Comparison of ENCODE assay signal across 20 mouse cellular contexts in genomic region chr17:5903630-5904301, GRCm38 (mm10). TPM values are rescaled to one million over a fixed set of nuclear protein-coding genes. Genes with fewer than 3 reads are reported as not detected.
DNase-seq lines count a peak whose midpoint lies in the region; ATAC-seq and TF ChIP-seq lines count a peak whose summit lies in the region.
"Had no signal": no experiment of that assay in that cellular context is flagged by ENCODE, and none has a peak within 500 bp of the region (broad histone marks: within the 10 kb centered on the region; RNA-seq: fewer than 3 reads in every experiment).

No protein-coding gene starts in this region.

- H3K9me3 ChIP-seq in intestine, embryonic 14.5 days (ENCODE audit: control insufficient read depth, low read length): no peaks in the 10 kb centered on the region
- no peaks in the 10 kb centered on the region for H3K9me3 ChIP-seq in intestine, postnatal 0 days (ENCODE audit: control insufficient read depth)
- no peaks in the 10 kb centered on the region for H3K9me3 ChIP-seq in lung, embryonic 15.5 days
- no peaks in the 10 kb centered on the region for H3K9me3 ChIP-seq in stomach, embryonic 14.5 days (ENCODE audit: control insufficient read depth, low read depth, low read length)
- no peaks in the 10 kb centered on the region for H3K9me3 ChIP-seq in hindbrain, embryonic 12.5 days (replicated peaks)
- H3K9me3 ChIP-seq: embryonic facial prominence, embryonic 15.5 days; hindbrain, embryonic 15.5 days; limb, embryonic 15.5 days; midbrain, embryonic 10.5 days; neural tube, embryonic 12.5 days had no signal

- H3K4me3 ChIP-seq in intestine, embryonic 14.5 days (ENCODE audit: low read depth, low read length): no peak overlapping the region
- no peak overlapping the region for H3K4me3 ChIP-seq in intestine, postnatal 0 days (ENCODE audit: low read depth, low read length)
- H3K4me3 ChIP-seq in lung, embryonic 15.5 days: no peak overlapping the region
- H3K4me3 ChIP-seq in lung, adult 2 months (replicated peaks; ENCODE audit: extremely low read depth, low read depth, low read length): no peak overlapping the region
- no peak overlapping the region for H3K4me3 ChIP-seq in stomach, embryonic 14.5 days (ENCODE audit: low read depth, low read length)
- no peak overlapping the region for H3K4me3 ChIP-seq in hindbrain, embryonic 12.5 days
- H3K4me3 ChIP-seq: embryonic facial prominence, embryonic 15.5 days; hindbrain, embryonic 15.5 days; limb, embryonic 15.5 days; midbrain, embryonic 10.5 days; neural tube, embryonic 12.5 days had no signal

- no peak overlapping the region for H3K27ac ChIP-seq in intestine, embryonic 14.5 days (ENCODE audit: low read depth)
- no peak overlapping the region for H3K27ac ChIP-seq in intestine, postnatal 0 days (ENCODE audit: low read depth, low read length)
- peak overlapping the region; percentile 56 for H3K27ac ChIP-seq in lung, embryonic 15.5 days
- peak overlapping the region; percentile 46 for H3K27ac ChIP-seq in stomach, embryonic 14.5 days (ENCODE audit: low read length)
- H3K27ac ChIP-seq in hindbrain, embryonic 12.5 days: no peak overlapping the region
- H3K27ac ChIP-seq: embryonic facial prominence, embryonic 15.5 days; hindbrain, embryonic 15.5 days; limb, embryonic 15.5 days; midbrain, embryonic 10.5 days; neural tube, embryonic 12.5 days had no signal

- no peak for DNase-seq in intestine, embryonic 14.5 days (ENCODE audit: low spot score)
- DNase-seq in lung, adult 2 months: no peak
- DNase-seq in MN1 (ENCODE audit: low spot score): peak; percentile 70
- DNase-seq in thymus, adult 18-20 months: no peak
- DNase-seq: adrenal gland, postnatal 25 days; cerebellum, adult 2 months; gastrocnemius, postnatal 10 days; kidney, postnatal 36 days; thymus, postnatal 36 days had no signal

- WGBS in intestine, embryonic 14.5 days: 43% methylated on average over 6 of the region's 6 CpGs
- 42% methylated on average over 6 of the region's 6 CpGs for WGBS in intestine, postnatal 0 days
- WGBS in lung, embryonic 15.5 days: 47% methylated on average over 6 of the region's 6 CpGs
- WGBS in lung, adult 2 months: 59% methylated on average over 6 of the region's 6 CpGs
- WGBS in stomach, embryonic 14.5 days: 49% methylated on average over 6 of the region's 6 CpGs
- 76% methylated on average over 6 of the region's 6 CpGs for WGBS in hindbrain, embryonic 12.5 days

- H3K36me3 ChIP-seq in intestine, embryonic 14.5 days (ENCODE audit: control insufficient read depth, insufficient read depth, low read length): peaks cover 82% of the 10 kb centered on the region
- H3K36me3 ChIP-seq in intestine, postnatal 0 days (ENCODE audit: control insufficient read depth, insufficient read depth): peaks cover 92% of the 10 kb centered on the region
- H3K36me3 ChIP-seq in lung, embryonic 15.5 days: peaks cover 43% of the 10 kb centered on the region; the same call in 1 of the 2 replicates
- peaks cover 54% of the 10 kb centered on the region for H3K36me3 ChIP-seq in stomach, embryonic 14.5 days (ENCODE audit: control insufficient read depth, insufficient read depth, low read length)
- H3K36me3 ChIP-seq in hindbrain, embryonic 12.5 days: peaks cover 26% of the 10 kb centered on the region
- H3K36me3 ChIP-seq: hindbrain, embryonic 15.5 days had no signal

- no peaks in the 10 kb centered on the region for H3K27me3 ChIP-seq in intestine, embryonic 14.5 days (replicated peaks; ENCODE audit: control insufficient read depth, insufficient read depth, low read length)
- H3K27me3 ChIP-seq in intestine, postnatal 0 days (replicated peaks; ENCODE audit: control insufficient read depth, insufficient read depth, low read length): no peaks in the 10 kb centered on the region
- no peaks in the 10 kb centered on the region for H3K27me3 ChIP-seq in lung, embryonic 15.5 days
- no peaks in the 10 kb centered on the region for H3K27me3 ChIP-seq in stomach, embryonic 14.5 days (ENCODE audit: control insufficient read depth, insufficient read depth, low read length)
- no peaks in the 10 kb centered on the region for H3K27me3 ChIP-seq in hindbrain, embryonic 12.5 days
- H3K27me3 ChIP-seq: embryonic facial prominence, embryonic 15.5 days; hindbrain, embryonic 15.5 days; limb, embryonic 15.5 days; neural tube, embryonic 12.5 days; Patski had no signal

- no peak for TF ChIP-seq POLR2A in lung, adult 2 months (IDR thresholded peaks at IDR 0.05; ENCODE audit: borderline replicate concordance, extremely low read depth, low read depth, low read length)

- ATAC-seq in intestine, embryonic 14.5 days (replicated peaks; ENCODE audit: low FRiP score, low TSS enrichment, low read depth): peak; percentile 58
- no peak for ATAC-seq in intestine, postnatal 0 days
- no peak for ATAC-seq in lung, embryonic 15.5 days (ENCODE audit: borderline replicate concordance, extremely low read depth, low FRiP score, low TSS enrichment)
- ATAC-seq in stomach, embryonic 14.5 days (ENCODE audit: insufficient number of reproducible peaks, insufficient read depth, low FRiP score, low read depth): peak; percentile 77; the same call in 1 of the 2 replicates
- no peak for ATAC-seq in hindbrain, embryonic 12.5 days (ENCODE audit: low FRiP score)
- ATAC-seq: Patski had no signal

- TF ChIP-seq CTCF in intestine, postnatal 0 days (IDR thresholded peaks at IDR 0.05; ENCODE audit: low read depth): no peak
- TF ChIP-seq CTCF in lung, adult 2 months (IDR thresholded peaks at IDR 0.05; ENCODE audit: insufficient read depth, low read length): no peak

- no peak overlapping the region for H3K4me2 ChIP-seq in intestine, embryonic 14.5 days (ENCODE audit: low read length)
- H3K4me2 ChIP-seq in intestine, postnatal 0 days (replicated peaks; ENCODE audit: low read depth): no peak overlapping the region
- H3K4me2 ChIP-seq in lung, embryonic 15.5 days: no peak overlapping the region
- H3K4me2 ChIP-seq in stomach, embryonic 14.5 days (replicated peaks; ENCODE audit: low read depth, low read length): no peak overlapping the region
- H3K4me2 ChIP-seq in hindbrain, embryonic 12.5 days (replicated peaks): no peak overlapping the region
- H3K4me2 ChIP-seq: embryonic facial prominence, embryonic 15.5 days; heart, embryonic 11.5 days; hindbrain, embryonic 15.5 days; limb, embryonic 15.5 days; neural tube, embryonic 12.5 days had no signal

- no peak overlapping the region for H3K9ac ChIP-seq in intestine, embryonic 14.5 days (ENCODE audit: low read length)
- no peak overlapping the region for H3K9ac ChIP-seq in intestine, postnatal 0 days (ENCODE audit: low read depth, low read length)
- no peak overlapping the region for H3K9ac ChIP-seq in lung, embryonic 15.5 days
- H3K9ac ChIP-seq in stomach, embryonic 14.5 days (replicated peaks; ENCODE audit: low read depth, low read length): no peak overlapping the region
- H3K9ac ChIP-seq in hindbrain, embryonic 12.5 days: no peak overlapping the region
- H3K9ac ChIP-seq: embryonic facial prominence, embryonic 15.5 days; hindbrain, embryonic 15.5 days; limb, embryonic 15.5 days; neural tube, embryonic 12.5 days had no signal

- H3K4me1 ChIP-seq in intestine, embryonic 14.5 days (replicated peaks; ENCODE audit: control insufficient read depth, insufficient read depth, low read length): no peaks in the 10 kb centered on the region
- H3K4me1 ChIP-seq in intestine, postnatal 0 days (replicated peaks; ENCODE audit: control insufficient read depth, insufficient read depth, low read length): no peaks in the 10 kb centered on the region
- peaks cover 7% of the 10 kb centered on the region; the same call in 1 of the 2 replicates for H3K4me1 ChIP-seq in lung, embryonic 15.5 days
- no peaks in the 10 kb centered on the region for H3K4me1 ChIP-seq in lung, adult 2 months (ENCODE audit: control insufficient read depth, insufficient read depth, low read length)
- H3K4me1 ChIP-seq in stomach, embryonic 14.5 days (ENCODE audit: control insufficient read depth, insufficient read depth, low read length): no peaks in the 10 kb centered on the region
- no peaks in the 10 kb centered on the region for H3K4me1 ChIP-seq in hindbrain, embryonic 12.5 days
- H3K4me1 ChIP-seq: hindbrain, embryonic 15.5 days; limb, embryonic 15.5 days; midbrain, embryonic 10.5 days; neural tube, embryonic 12.5 days had no signal

RNA-seq across cellular contexts. Expression of gene Synj2, which starts 37.3 kb away (rescaled TPM):
- 9.0 and 10.0 TPM in 2 replicates for polyA plus RNA-seq in intestine, embryonic 14.5 days (2014; fragmentation: Nextera tagmentation; extraction: Ambion mirVana)
- 2.1 and 2.6 TPM in 2 replicates for polyA plus RNA-seq in intestine, postnatal 0 days (2015; fragmentation: Nextera tagmentation; extraction: Ambion mirVana)
- polyA plus RNA-seq in lung, embryonic 15.5 days (2015; fragmentation: Nextera tagmentation; extraction: Ambion mirVana): 3.3 and 3.4 TPM in 2 replicates
- 7.1 and 10.9 TPM in 2 replicates for polyA plus RNA-seq in lung, adult 2 months (2012; rRNA removed)
- polyA plus RNA-seq in stomach, embryonic 14.5 days (2014; fragmentation: Nextera tagmentation; extraction: Ambion mirVana): 7.5 and 10.3 TPM in 2 replicates
- polyA plus RNA-seq in hindbrain, embryonic 12.5 days (2016; fragmentation: Nextera tagmentation; extraction: Ambion mirVana): 1.9 TPM in 2 replicates

Comparison
In these comparisons a context has a peak if more than half of its experiments do, and no peak if none do; other contexts are left out.
1. ATAC-seq: peak in intestine, embryonic 14.5 days (single experiment) and stomach, embryonic 14.5 days (single experiment); none in intestine, postnatal 0 days (single experiment), lung, embryonic 15.5 days (single experiment) and hindbrain, embryonic 12.5 days (single experiment).
2. H3K27ac ChIP-seq: peak in lung, embryonic 15.5 days (single experiment) and stomach, embryonic 14.5 days (single experiment); none in intestine, embryonic 14.5 days (single experiment), intestine, postnatal 0 days (single experiment) and hindbrain, embryonic 12.5 days (single experiment).